In genomic region chr6:126791964-126792363, GRCm38 (mm10) we compare ENCODE assay signal across 8 mouse cellular contexts. TPM values are rescaled to one million over a fixed set of nuclear protein-coding genes. Genes with fewer than 3 reads are reported as not detected.
A peak's percentile ranks its signal among the peaks of the same experiment; 100 is the strongest.
DNase-seq lines count a peak whose midpoint lies in the region; ATAC-seq and TF ChIP-seq lines count a peak whose summit lies in the region.

No protein-coding gene starts in this region.

- TF ChIP-seq CTCF in CH12.LX (conservative IDR thresholded peaks at IDR 0.05 in 1 of 2, IDR thresholded peaks at IDR 0.05 in 1 of 2; ENCODE audit: low read depth in 2 of 2, low read length in 2 of 2): peak in 1 of 2 experiments; percentile 83; a peak in 2 of 4 replicates

- in situ Hi-C loops in CH12.LX (cut with MboI; ENCODE audit: low pct_ligation_motif_present, low pct_unique_long_range_greater_than_20kb, low sequenced_read_pairs): loop anchor here (25.0 kb wide), 1 partner anchor 320 kb away; the partner anchor contains the start of gene Tigar

- H3K79me2 ChIP-seq in CH12.LX (replicated peaks; ENCODE audit: control insufficient read depth, extremely low read depth, insufficient read depth, poor library complexity, severe bottlenecking): no peaks in the 10 kb centered on the region

- no peaks in the 10 kb centered on the region for H3K36me3 ChIP-seq in CH12.LX (replicated peaks in 1 of 2; ENCODE audit: control insufficient read depth in 1 of 2, insufficient read depth in 1 of 2, low read length in 1 of 2)
- H3K36me3 ChIP-seq in hindbrain, embryonic 14.5 days (replicated peaks; ENCODE audit: control insufficient read depth, insufficient read depth): no peaks in the 10 kb centered on the region
- no peaks in the 10 kb centered on the region for H3K36me3 ChIP-seq in limb, embryonic 15.5 days
- no peaks in the 10 kb centered on the region for H3K36me3 ChIP-seq in neural tube, embryonic 15.5 days

- peaks cover 4% of the 10 kb centered on the region for H3K9me3 ChIP-seq in CH12.LX (replicated peaks; ENCODE audit: low read length)
- H3K9me3 ChIP-seq in hindbrain, embryonic 14.5 days (ENCODE audit: control insufficient read depth, low read length): no peaks in the 10 kb centered on the region
- no peaks in the 10 kb centered on the region for H3K9me3 ChIP-seq in limb, embryonic 15.5 days
- no peaks in the 10 kb centered on the region for H3K9me3 ChIP-seq in neural tube, embryonic 15.5 days (replicated peaks)

- H3K4me3 ChIP-seq in CH12.LX (replicated peaks in 1 of 3; ENCODE audit: low read depth in 2 of 3, low read length in 2 of 3, poor library complexity in 1 of 3): peak overlapping the region; percentile 42 to 48 (median 47)
- H3K4me3 ChIP-seq in hindbrain, embryonic 14.5 days (replicated peaks; ENCODE audit: low read length): no peak overlapping the region
- peak overlapping the region; percentile 27 for H3K4me3 ChIP-seq in limb, embryonic 15.5 days
- no peak overlapping the region for H3K4me3 ChIP-seq in neural tube, embryonic 15.5 days (replicated peaks)

- WGBS in hindbrain, embryonic 14.5 days: 33% methylated on average over 12 of the region's 12 CpGs
- WGBS in limb, embryonic 15.5 days: 32% methylated on average over 12 of the region's 12 CpGs
- 37% methylated on average over 12 of the region's 12 CpGs for WGBS in neural tube, embryonic 15.5 days

- ATAC-seq in hindbrain, embryonic 14.5 days (ENCODE audit: low FRiP score): no peak
- no peak for ATAC-seq in limb, embryonic 15.5 days (ENCODE audit: insufficient number of reproducible peaks, low FRiP score, low TSS enrichment, low read depth)
- no peak for ATAC-seq in neural tube, embryonic 15.5 days (ENCODE audit: low FRiP score)

- H3K27me3 ChIP-seq in CH12.LX (replicated peaks): peaks cover 37% of the 10 kb centered on the region
- no peaks in the 10 kb centered on the region for H3K27me3 ChIP-seq in hindbrain, embryonic 14.5 days (ENCODE audit: control insufficient read depth, insufficient read depth, low read length)
- no peaks in the 10 kb centered on the region for H3K27me3 ChIP-seq in limb, embryonic 15.5 days
- no peaks in the 10 kb centered on the region for H3K27me3 ChIP-seq in neural tube, embryonic 15.5 days (replicated peaks)

- dilution Hi-C loops in CH12.LX (cut with MboI; ENCODE audit: extremely low pct_ligation_motif_present, extremely low pct_unique_long_range_greater_than_20kb, low sequenced_read_pairs): no loop called here

- peak; percentile 11 for DNase-seq in heart, adult 8-10 months (ENCODE audit: low spot score)
- DNase-seq in heart, adult 11 months: no peak
- DNase-seq in CH12.LX (ENCODE audit: extremely low read depth): peak; percentile 51
- DNase-seq in embryo, embryonic 10.5 days (ENCODE audit: low spot score): peak; percentile 65
- DNase-seq in hindbrain, embryonic 14.5 days (ENCODE audit: low spot score): peak; percentile 40
- DNase-seq in gastrocnemius, adult 8-10 months (ENCODE audit: low spot score in 2 of 2): no peak

- peak overlapping the region; percentile 59 for H3K4me2 ChIP-seq in CH12.LX (ENCODE audit: insufficient read depth, low read depth, poor library complexity, severe bottlenecking)
- 0 out of 2 replicates have a peak overlapping the region, but pooled peaks have one; percentile 22 for H3K4me2 ChIP-seq in hindbrain, embryonic 14.5 days (replicated peaks)
- H3K4me2 ChIP-seq in limb, embryonic 15.5 days: peak overlapping the region; percentile 41
- peak overlapping the region; percentile 42 for H3K4me2 ChIP-seq in neural tube, embryonic 15.5 days

- no peak for TF ChIP-seq POLR2A in CH12.LX (IDR thresholded peaks at IDR 0.05; ENCODE audit: low read depth, low read length)

- no peak overlapping the region; the same call in 1 of the 2 replicates for H3K9ac ChIP-seq in CH12.LX (ENCODE audit: insufficient read depth, low read depth)
- H3K9ac ChIP-seq in hindbrain, embryonic 14.5 days: no peak overlapping the region
- H3K9ac ChIP-seq in limb, embryonic 15.5 days: no peak overlapping the region
- no peak overlapping the region for H3K9ac ChIP-seq in neural tube, embryonic 15.5 days (replicated peaks)

- peak; percentile 77 for TF ChIP-seq RAD21 in CH12.LX (IDR thresholded peaks at IDR 0.05; ENCODE audit: low read depth, low read length)

- TF ChIP-seq EP300 in CH12.LX (IDR thresholded peaks at IDR 0.05; ENCODE audit: low read length): no peak

- H3K4me1 ChIP-seq in CH12.LX (ENCODE audit: control insufficient read depth in 1 of 2, insufficient read depth in 2 of 2): peaks cover 6 to 7% of the 10 kb centered on the region in 2 experiments
- no peaks in the 10 kb centered on the region for H3K4me1 ChIP-seq in hindbrain, embryonic 14.5 days (replicated peaks; ENCODE audit: control insufficient read depth, insufficient read depth, low read length)
- H3K4me1 ChIP-seq in limb, embryonic 15.5 days: peaks cover 7% of the 10 kb centered on the region; the same call in 1 of the 2 replicates
- H3K4me1 ChIP-seq in neural tube, embryonic 15.5 days: no peaks in the 10 kb centered on the region

- no peak overlapping the region for H3K27ac ChIP-seq in CH12.LX (ENCODE audit: insufficient read depth, low read depth)
- H3K27ac ChIP-seq in hindbrain, embryonic 14.5 days: no peak overlapping the region
- H3K27ac ChIP-seq in limb, embryonic 15.5 days: no peak overlapping the region
- no peak overlapping the region for H3K27ac ChIP-seq in neural tube, embryonic 15.5 days (replicated peaks)

TF ChIP-seq in CH12.LX, 34 proteins besides CTCF, POLR2A, EP300 and RAD21 (continues in another document):
- TF ChIP-seq KAT2A (IDR thresholded peaks at IDR 0.05; ENCODE audit: insufficient replicate concordance, low read length) (no peak), SMC3 (IDR thresholded peaks at IDR 0.05; ENCODE audit: low read depth, low read length) (peak; percentile 67), ZC3H11A (IDR thresholded peaks at IDR 0.05; ENCODE audit: low read depth, low read length) (no peak), MXI1 (IDR thresholded peaks at IDR 0.05; ENCODE audit: low read depth, low read length) (no peak), MAZ (IDR thresholded peaks at IDR 0.05; ENCODE audit: low read depth, low read length) (peak; percentile 62; the same call in 1 of the 2 replicates), POLR2AphosphoS2 (IDR thresholded peaks at IDR 0.05; ENCODE audit: low read depth, low read length) (no peak), NRF1 (IDR thresholded peaks at IDR 0.05; ENCODE audit: low read depth, low read length) (no peak), GABPA (IDR thresholded peaks at IDR 0.05; ENCODE audit: insufficient replicate concordance, low read depth, low read length) (no peak), CHD1 (IDR thresholded peaks at IDR 0.05; ENCODE audit: low read depth, low read length) (no peak), CHD2 (IDR thresholded peaks at IDR 0.05; ENCODE audit: low read length) (no peak), MAX (IDR thresholded peaks at IDR 0.05; ENCODE audit: low read length) (no peak), ZMIZ1 (IDR thresholded peaks at IDR 0.05; ENCODE audit: low read depth, low read length) (no peak), UBTF (IDR thresholded peaks at IDR 0.05; ENCODE audit: low read depth, low read length) (no peak), TCF12 (IDR thresholded peaks at IDR 0.05; ENCODE audit: low read depth, low read length) (peak; percentile 24; the same call in 1 of the 2 replicates), MYC (IDR thresholded peaks at IDR 0.05; ENCODE audit: low read depth, low read length) (no peak), E2F4 (IDR thresholded peaks at IDR 0.05; ENCODE audit: insufficient replicate concordance, low read depth, low read length) (no peak), IRF4 (IDR thresholded peaks at IDR 0.05; ENCODE audit: low read depth, low read length) (peak; percentile 68), ETS1 (conservative IDR thresholded peaks at IDR 0.05; ENCODE audit: low read depth, low read length) (no peak), MEF2A (IDR thresholded peaks at IDR 0.05; ENCODE audit: borderline replicate concordance, low read depth, low read length) (no peak), ELF1 (IDR thresholded peaks at IDR 0.05; ENCODE audit: low read depth, low read length) (peak; percentile 26; the same call in 1 of the 2 replicates), ZNF384 (IDR thresholded peaks at IDR 0.05; ENCODE audit: low read depth, low read length) (no peak), TBP (conservative IDR thresholded peaks at IDR 0.05; ENCODE audit: low read depth, low read length) (no peak), JUND (conservative IDR thresholded peaks at IDR 0.05; ENCODE audit: low read depth, low read length) (no peak), USF1 (IDR thresholded peaks at IDR 0.05; ENCODE audit: low read depth, low read length) (no peak), HCFC1 (IDR thresholded peaks at IDR 0.05; ENCODE audit: low read depth, low read length) (no peak), JUN (IDR thresholded peaks at IDR 0.05; ENCODE audit: insufficient read depth, low read depth, low read length) (no peak), SIN3A (IDR thresholded peaks at IDR 0.05; ENCODE audit: low read length) (peak; percentile 33; the same call in 1 of the 2 replicates), NELFE (IDR thresholded peaks at IDR 0.05; ENCODE audit: low read depth, low read length) (no peak), RCOR1 (conservative IDR thresholded peaks at IDR 0.05; ENCODE audit: low read depth, low read length) (no peak)

RNA-seq across cellular contexts. Expression of gene Kcna6, which starts 51.5 kb away (rescaled TPM):
- total RNA-seq in heart, adult 8-10 months (2022): 1 to 10 TPM in 2 of 4 experiments, under 1 TPM in 2; 0.72 to 1.2 (median 0.95) TPM
- total RNA-seq in CH12.LX (2012; rRNA removed) (not detected in 2 replicates), CH12.LX (2014; rRNA removed) (not detected in 2 replicates)
- polyA plus RNA-seq in CH12.LX (2012; ENCODE audit: insufficient read length, low read depth): not detected in 2 replicates
- polyA plus RNA-seq in hindbrain, embryonic 14.5 days (2014; fragmentation: Nextera tagmentation; extraction: Ambion mirVana): 18.5 and 22.9 TPM in 2 replicates
- polyA plus RNA-seq in limb, embryonic 15.5 days (2015; fragmentation: Nextera tagmentation; extraction: Ambion mirVana): 8.4 and 8.5 TPM in 2 replicates
- 23.7 and 26.5 TPM in 2 replicates for polyA plus RNA-seq in neural tube, embryonic 15.5 days (2015; fragmentation: Nextera tagmentation; extraction: Ambion mirVana)
- total RNA-seq in gastrocnemius, adult 8-10 months (2022): under 1 TPM; 0.15 to 0.51 (median 0.31) TPM

RNA-seq across cellular contexts. Expression of gene Ndufa9, which starts 57.0 kb away (rescaled TPM):
- 100 to 1,000 TPM; 719 to 786 (median 769) TPM for total RNA-seq in heart, adult 8-10 months (2022)
- 141 and 159 TPM in 2 replicates for total RNA-seq in CH12.LX (2012; rRNA removed)
- total RNA-seq in CH12.LX (2014; rRNA removed): 146 and 159 TPM in 2 replicates
- 151 and 157 TPM in 2 replicates for polyA plus RNA-seq in CH12.LX (2012; ENCODE audit: insufficient read length, low read depth)
- polyA plus RNA-seq in hindbrain, embryonic 14.5 days (2014; fragmentation: Nextera tagmentation; extraction: Ambion mirVana): 188 and 195 TPM in 2 replicates
- polyA plus RNA-seq in limb, embryonic 15.5 days (2015; fragmentation: Nextera tagmentation; extraction: Ambion mirVana): 178 and 186 TPM in 2 replicates
- 210 and 213 TPM in 2 replicates for polyA plus RNA-seq in neural tube, embryonic 15.5 days (2015; fragmentation: Nextera tagmentation; extraction: Ambion mirVana)
- total RNA-seq in gastrocnemius, adult 8-10 months (2022): 100 to 1,000 TPM; 288 to 328 (median 320) TPM

Comparison
In these comparisons a context has a peak if more than half of its experiments do, and no peak if none do; other contexts are left out.
1. DNase-seq: peak in heart, adult 8-10 months (single experiment), CH12.LX (single experiment), embryo, embryonic 10.5 days (single experiment) and hindbrain, embryonic 14.5 days (single experiment); none in heart, adult 11 months (single experiment) and gastrocnemius, adult 8-10 months (0 of 2).
2. H3K4me3 ChIP-seq: peak in CH12.LX (3 of 3) and limb, embryonic 15.5 days (single experiment); none in hindbrain, embryonic 14.5 days (single experiment) and neural tube, embryonic 15.5 days (single experiment).
3. Peak in every context shown above with its lines, with median percentiles within 50 percentile points of each other: H3K4me2 ChIP-seq.